Mouse (Mus musculus) forebrain, embryonic 16.5 days (tissue): Measurements from ENCODE around the gene Olfr556. TPM values are rescaled to one million over a fixed set of nuclear protein-coding genes. Genes with fewer than 3 reads are reported as not detected.
"Not testable (repeated sequence)": the region's sequence is repeated elsewhere in the genome, so short reads cannot be mapped to it uniquely, and the experiment has no call there.

Experiments
- ATAC-seq: fragments of 200-750 bp; cut with Nextera tagmentation; 2 replicates; pipeline ENCODE4 v1.8.0; 2017; ENCODE audit warnings: mild to moderate bottlenecking, moderate library complexity
- H3K27ac ChIP-seq: fragments of 300-500 bp; sonication (generic); 2 replicates; pipeline ENCODE4 v1.5.1; 2014; ENCODE audit warnings: low read length, control low read depth
- H3K27me3 ChIP-seq: fragments of 300-500 bp; sonication (generic); replicated peaks from 2 replicates; pipeline ENCODE4 v1.6.1; 2014; ENCODE audit warnings: low read length; ENCODE audit not compliant: control insufficient read depth, insufficient read depth
- H3K36me3 ChIP-seq: fragments of 300-500 bp; sonication (generic); 2 replicates; pipeline ENCODE4 v1.6.1; 2014; ENCODE audit not compliant: control insufficient read depth, insufficient read depth
- H3K4me1 ChIP-seq: fragments of 300-500 bp; sonication (generic); replicated peaks from 2 replicates; pipeline ENCODE4 v1.6.1; 2014; ENCODE audit warnings: low read length; ENCODE audit not compliant: control insufficient read depth, insufficient read depth
- H3K4me2 ChIP-seq: fragments of 300-500 bp; sonication (generic); 2 replicates; pipeline ENCODE4 v1.6.1; 2014; ENCODE audit warnings: mild to moderate bottlenecking, low read length, control low read depth
- H3K4me3 ChIP-seq: fragments of 300-500 bp; sonication (generic); replicated peaks from 2 replicates; pipeline ENCODE4 v1.5.1; 2014; ENCODE audit warnings: mild to moderate bottlenecking, low read length, control low read depth
- H3K9ac ChIP-seq: fragments of 300-500 bp; sonication (generic); replicated peaks from 2 replicates; pipeline ENCODE4 v1.6.1; 2014; ENCODE audit warnings: low read depth, low read length, control low read depth
- H3K9me3 ChIP-seq: fragments of 300-500 bp; sonication (generic); 2 replicates; pipeline ENCODE4 v1.6.1; 2016; ENCODE audit warnings: low read length; ENCODE audit not compliant: control insufficient read depth
- WGBS: fragments of 180-500 bp; shearing (Covaris S2); extraction: QIAGEN DNeasy Blood & Tissue Kit; methylation state at CpG from one replicate; pipeline ENCODE4 v1.1.7; 2014; 5-methylcytosine and 5-hydroxymethylcytosine counted together
- polyA plus RNA-seq: library from polyadenylated mRNA; unstranded; fragments of >200 nt; fragmentation: Nextera tagmentation; extraction: Ambion mirVana; gene quantifications from 2 replicates; pipeline ENCODE4 v1.2.1, GENCODE M21; 2015

The Olfr556 gene
- polyA plus RNA-seq: not detected in 2 replicates

GRCm38 (mm10) chr7:102664599-102664998, at the start of gene Olfr556:
TSS of gene Olfr556 (plus strand) at chr7:102664899.
- H3K9ac ChIP-seq: no peak within 1 kb of the TSS
- H3K27ac ChIP-seq: no peak within 1 kb of the TSS
- no peak within 1 kb of the TSS for H3K4me3 ChIP-seq
- H3K27me3 ChIP-seq: no peaks in the 10 kb centered on the region
- H3K36me3 ChIP-seq: no peaks in the 10 kb centered on the region
- no peaks in the 10 kb centered on the region for H3K4me1 ChIP-seq
- ATAC-seq: no peak
- WGBS: 64% methylated on average over 3 of the region's 3 CpGs
- no peak within 1 kb of the TSS for H3K4me2 ChIP-seq
- no peaks in the 10 kb centered on the region for H3K9me3 ChIP-seq

- Histone ChIP-seq H3K4me2 (no peak within 1 kb of the TSS), H3K27ac (no peak within 1 kb of the TSS), H3K9me3 (no peaks in the 10 kb centered on the region), H3K9ac (no peak within 1 kb of the TSS), H3K36me3 (no peaks in the 10 kb centered on the region), H3K4me3 (no peak within 1 kb of the TSS), H3K27me3 (no peaks in the 10 kb centered on the region), H3K4me1 (no peaks in the 10 kb centered on the region)
- no peak for ATAC-seq
These were observed 46.6 kb upstream of the Olfr556 start, which contains the start of gene Olfr553 for GRCm38 (mm10) chr7:102618118-102618517. TSS of gene Olfr553 (minus strand) at chr7:102618218.

DNA sequence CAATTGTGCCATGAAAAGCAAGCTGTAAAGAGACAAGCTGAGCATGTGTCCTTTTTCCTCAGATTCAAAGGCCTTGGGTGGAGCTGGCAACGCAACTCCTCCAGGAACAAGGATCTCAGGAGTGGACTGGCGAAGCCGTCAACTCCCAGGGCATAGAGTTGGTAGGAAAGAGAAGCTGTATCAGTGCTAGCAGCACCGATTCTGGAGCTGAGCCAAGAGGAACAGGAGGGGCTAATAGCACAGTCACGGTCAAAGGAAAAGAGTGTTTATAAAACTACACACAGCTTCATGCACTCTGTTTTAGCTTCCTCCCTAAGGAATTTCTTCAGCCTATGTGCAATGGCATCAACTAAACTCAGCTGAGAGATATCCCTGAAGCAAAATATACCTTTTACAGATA, 45.1 kb upstream of the Olfr556 start:
- WGBS: 59% methylated on average over 5 of the region's 5 CpGs
- H3K4me3 ChIP-seq: no peak overlapping the region
- no peak for ATAC-seq

DNA sequence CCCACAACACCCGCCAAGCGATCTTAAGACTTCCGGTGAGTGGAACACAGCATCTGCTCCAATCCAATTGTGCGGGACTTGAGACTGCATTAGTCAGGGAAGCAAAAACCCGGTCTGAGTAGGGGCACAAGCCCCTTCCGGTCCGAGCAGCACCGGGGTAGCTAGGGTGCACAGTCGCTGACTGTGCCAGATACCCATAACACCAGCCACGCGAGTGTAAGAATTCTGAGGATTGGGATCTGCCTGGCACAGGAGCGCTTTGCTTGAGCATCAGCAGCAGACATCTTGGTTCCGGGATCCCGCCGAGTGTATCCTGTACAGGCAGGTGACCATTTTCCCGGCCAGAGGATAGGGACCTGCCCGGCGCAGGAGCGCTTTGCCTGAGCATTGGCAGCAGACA, 44.3 kb upstream of the Olfr556 start:
- H3K4me2 ChIP-seq, H3K9ac ChIP-seq, H3K27me3 ChIP-seq, H3K36me3 ChIP-seq, ATAC-seq, H3K4me3 ChIP-seq, H3K4me1 ChIP-seq, H3K27ac ChIP-seq, H3K9me3 ChIP-seq: not testable (repeated sequence)
- WGBS: 90% methylated on average over 17 of the region's 19 CpGs

More for the DNA sequence above, 45.1 kb upstream of the Olfr556 start:
- Histone ChIP-seq H3K4me2 (no peak overlapping the region), H3K27me3 (no peaks in the 10 kb centered on the region), H3K9me3 (no peaks in the 10 kb centered on the region), H3K36me3 (no peaks in the 10 kb centered on the region), H3K4me1 (no peaks in the 10 kb centered on the region), H3K27ac (no peak overlapping the region), H3K9ac (no peak overlapping the region)

- H3K27me3 ChIP-seq: no peaks in the 10 kb centered on the region
- H3K4me2 ChIP-seq: no peak overlapping the region
- H3K9me3 ChIP-seq: no peaks in the 10 kb centered on the region
- ATAC-seq: no peak
- no peak overlapping the region for H3K4me3 ChIP-seq
- 29% methylated on average over 3 of the region's 3 CpGs for WGBS
- no peak overlapping the region for H3K9ac ChIP-seq
- H3K36me3 ChIP-seq: no peaks in the 10 kb centered on the region
- no peaks in the 10 kb centered on the region for H3K4me1 ChIP-seq
- H3K27ac ChIP-seq: no peak overlapping the region
These were observed 28.0 kb upstream of the Olfr556 start for GRCm38 (mm10) chr7:102636665-102637064.

GRCm38 (mm10) chr7:102638132-102638531, 26.6 kb upstream of the Olfr556 start, which contains the start of gene Olfr554:
TSS of gene Olfr554 (plus strand) at chr7:102638432.
- H3K4me3 ChIP-seq: no peak within 1 kb of the TSS
- WGBS: 68% methylated on average over 1 of the region's 1 CpGs

GRCm38 (mm10) chr7:102644945-102645344, 19.8 kb upstream of the Olfr556 start:
- not testable (repeated sequence) for H3K4me3 ChIP-seq, H3K27me3 ChIP-seq, H3K4me2 ChIP-seq, ATAC-seq, H3K9ac ChIP-seq, H3K4me1 ChIP-seq, H3K27ac ChIP-seq, H3K36me3 ChIP-seq, H3K9me3 ChIP-seq
- WGBS: 84% methylated on average over 3 of the region's 4 CpGs

More at GRCm38 (mm10) chr7:102638132-102638531, 26.6 kb upstream of the Olfr556 start, which contains the start of gene Olfr554:
- no peak for ATAC-seq
- Histone ChIP-seq H3K27me3 (no peaks in the 10 kb centered on the region), H3K9me3 (no peaks in the 10 kb centered on the region), H3K4me1 (no peaks in the 10 kb centered on the region), H3K9ac (no peak within 1 kb of the TSS), H3K4me2 (no peak within 1 kb of the TSS), H3K27ac (no peak within 1 kb of the TSS), H3K36me3 (no peaks in the 10 kb centered on the region)

DNA sequence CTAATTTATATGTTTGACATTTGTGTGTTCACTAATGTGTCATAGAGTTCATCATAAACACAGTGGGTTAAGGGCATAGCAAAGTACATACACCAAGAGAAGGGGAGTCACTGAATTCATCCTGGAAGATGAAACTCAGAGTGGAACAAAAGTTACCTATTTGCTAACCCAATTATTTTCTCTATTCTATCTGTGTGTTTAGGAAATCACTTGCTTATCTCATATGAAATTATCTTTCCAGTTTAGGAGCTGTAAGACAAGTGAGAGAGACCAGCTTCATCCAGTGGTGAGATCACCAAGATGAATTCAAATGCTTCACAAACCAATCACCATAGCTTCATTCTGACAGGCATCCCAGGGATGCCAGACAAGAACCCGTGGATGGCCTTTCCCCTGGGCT, 6.2 kb upstream of the Olfr556 start, which contains the start of gene Olfr555:
Gene Olfr555, plus strand, starts transcription at position 301 of the 400 bp plus-strand sequence.
- Histone ChIP-seq H3K4me2 (no peak within 1 kb of the TSS), H3K27ac (no peak within 1 kb of the TSS), H3K9ac (no peak within 1 kb of the TSS), H3K4me1 (no peaks in the 10 kb centered on the region), H3K4me3 (no peak within 1 kb of the TSS), H3K36me3 (no peaks in the 10 kb centered on the region), H3K9me3 (no peaks in the 10 kb centered on the region), H3K27me3 (no peaks in the 10 kb centered on the region)
- 73% methylated on average over 1 of the region's 1 CpGs for WGBS
- no peak for ATAC-seq

DNA sequence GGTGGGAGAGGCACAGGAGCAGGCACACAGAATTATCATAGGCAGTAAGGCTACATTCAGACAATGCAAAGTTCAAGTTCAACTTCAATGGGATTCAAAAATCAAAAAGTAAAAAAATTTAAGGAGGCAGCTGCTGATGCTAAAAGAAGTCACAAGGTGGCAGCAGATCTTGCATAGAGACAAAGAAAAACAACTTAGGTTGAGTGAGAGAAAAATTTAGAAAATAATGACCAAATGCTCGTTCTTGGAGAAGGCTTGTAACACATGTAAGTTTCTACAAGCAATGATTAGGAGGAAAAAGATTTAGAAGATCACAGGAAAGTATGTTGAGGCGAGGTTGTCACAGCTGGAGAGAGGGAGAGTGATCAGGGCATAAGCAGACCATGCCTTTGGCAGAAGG, 679 bp downstream of the Olfr556 start:
- Histone ChIP-seq H3K9me3 (no peaks in the 10 kb centered on the region), H3K4me3 (no peak overlapping the region), H3K27ac (no peak overlapping the region), H3K36me3 (no peaks in the 10 kb centered on the region), H3K27me3 (no peaks in the 10 kb centered on the region), H3K9ac (no peak overlapping the region), H3K4me2 (no peak overlapping the region), H3K4me1 (no peaks in the 10 kb centered on the region)
- no peak for ATAC-seq
- WGBS: 41% methylated on average over 2 of the region's 2 CpGs

- H3K27ac ChIP-seq: no peak overlapping the region
- no peaks in the 10 kb centered on the region for H3K27me3 ChIP-seq
- H3K4me2 ChIP-seq: no peak overlapping the region
- H3K9me3 ChIP-seq: no peaks in the 10 kb centered on the region
- no peaks in the 10 kb centered on the region for H3K36me3 ChIP-seq
- no peak for ATAC-seq
- WGBS: 87% methylated on average over 2 of the region's 2 CpGs
- no peaks in the 10 kb centered on the region for H3K4me1 ChIP-seq
- H3K4me3 ChIP-seq: no peak overlapping the region
- no peak overlapping the region for H3K9ac ChIP-seq
These were observed 11.5 kb downstream of the Olfr556 start for GRCm38 (mm10) chr7:102676225-102676624.
